Mouse (Mus musculus) kidney, embryonic 14.5 days (tissue): ENCODE measurements around the gene Galnt10. TPM values are rescaled to one million over a fixed set of nuclear protein-coding genes. Genes with fewer than 3 reads are reported as not detected.

Source experiments
- ATAC-seq: fragments of 200-750 bp; cut with Nextera tagmentation; 2 replicates; pipeline ENCODE4 v1.8.0; 2017; ENCODE audit warnings: moderate number of reproducible peaks, mild to moderate bottlenecking, moderate TSS enrichment, moderate library complexity; ENCODE audit not compliant: low FRiP score, low TSS enrichment
- H3K27ac ChIP-seq: fragments of 300-500 bp; sonication (generic); 2 replicates; pipeline ENCODE4 v1.5.1; 2014; ENCODE audit warnings: low read depth, mild to moderate bottlenecking, low read length, moderate library complexity, mixed read lengths
- H3K27me3 ChIP-seq: fragments of 300-500 bp; sonication (generic); 2 replicates; pipeline ENCODE4 v1.6.1; 2014; ENCODE audit warnings: mild to moderate bottlenecking, low read length; ENCODE audit not compliant: control insufficient read depth, insufficient read depth
- H3K36me3 ChIP-seq: fragments of 300-500 bp; sonication (generic); 2 replicates; pipeline ENCODE4 v1.6.1; 2014; ENCODE audit warnings: low read length, mixed read lengths; ENCODE audit not compliant: control insufficient read depth, insufficient read depth
- H3K4me1 ChIP-seq: fragments of 300-500 bp; sonication (generic); 2 replicates; pipeline ENCODE4 v1.6.1; 2014; ENCODE audit warnings: low read length, mixed read lengths; ENCODE audit not compliant: control insufficient read depth, insufficient read depth
- H3K4me2 ChIP-seq: fragments of 300-500 bp; sonication (generic); replicated peaks from 2 replicates; pipeline ENCODE4 v1.6.1; 2014; ENCODE audit warnings: low read depth, mild to moderate bottlenecking, low read length
- H3K4me3 ChIP-seq: fragments of 300-500 bp; sonication (generic); 2 replicates; pipeline ENCODE4 v1.5.1; 2014; ENCODE audit warnings: mild to moderate bottlenecking, low read length
- H3K9ac ChIP-seq: fragments of 300-500 bp; sonication (generic); 2 replicates; pipeline ENCODE4 v1.6.1; 2014; ENCODE audit warnings: low read depth, mild to moderate bottlenecking, low read length, moderate library complexity
- H3K9me3 ChIP-seq: fragments of 300-500 bp; sonication (generic); 2 replicates; pipeline ENCODE4 v1.6.1; 2016; ENCODE audit warnings: low read length; ENCODE audit not compliant: control insufficient read depth
- WGBS: fragments of 180-500 bp; shearing (Covaris S2); extraction: QIAGEN DNeasy Blood & Tissue Kit; methylation state at CpG from one replicate; pipeline ENCODE4 v1.1.7; 2014; 5-methylcytosine and 5-hydroxymethylcytosine counted together
- polyA plus RNA-seq: library from polyadenylated mRNA; unstranded; fragments of >200 nt; fragmentation: Nextera tagmentation; extraction: Ambion mirVana; gene quantifications from 2 replicates; pipeline ENCODE4 v1.2.1, GENCODE M21; 2014

The Galnt10 gene
- polyA plus RNA-seq, 1 experiment from 2014 or later: 13.0 TPM

GRCm38 (mm10) chr11:57646940-57647339 lies 1.7 kb downstream of the Galnt10 start:
- H3K27me3 ChIP-seq: no peaks in the 10 kb centered on the region
- peaks cover 11% of the 10 kb centered on the region; the same call in 1 of the 2 replicates for H3K4me1 ChIP-seq
- H3K9ac ChIP-seq: no peak overlapping the region; the same call in 1 of the 2 replicates
- peak overlapping the region; percentile 10; the same call in 1 of the 2 replicates for H3K4me2 ChIP-seq
- no peak for ATAC-seq
- WGBS: 48% methylated on average over 8 of the region's 8 CpGs
- H3K27ac ChIP-seq: no peak overlapping the region
- H3K4me3 ChIP-seq: no peak overlapping the region; the same call in 1 of the 2 replicates
- H3K36me3 ChIP-seq: no peaks in the 10 kb centered on the region
- no peaks in the 10 kb centered on the region for H3K9me3 ChIP-seq

GRCm38 (mm10) chr11:57647446-57647845 lies 2.2 kb downstream of the Galnt10 start:
- 35% methylated on average over 5 of the region's 5 CpGs for WGBS
- Histone ChIP-seq H3K9ac (no peak overlapping the region), H3K4me3 (no peak overlapping the region), H3K4me1 (peaks cover 14% of the 10 kb centered on the region; the same call in 1 of the 2 replicates), H3K9me3 (no peaks in the 10 kb centered on the region), H3K27me3 (no peaks in the 10 kb centered on the region), H3K4me2 (no peak overlapping the region), H3K27ac (no peak overlapping the region), H3K36me3 (no peaks in the 10 kb centered on the region)
- ATAC-seq: no peak

GRCm38 (mm10) chr11:57648196-57648800 lies 3.1 kb downstream of the Galnt10 start:
- 91% methylated on average over 11 of the region's 11 CpGs for WGBS
- Histone ChIP-seq H3K4me3 (no peak overlapping the region), H3K27me3 (no peaks in the 10 kb centered on the region), H3K4me2 (no peak overlapping the region), H3K9ac (no peak overlapping the region), H3K36me3 (no peaks in the 10 kb centered on the region), H3K4me1 (peaks cover 16% of the 10 kb centered on the region; the same call in 1 of the 2 replicates), H3K9me3 (no peaks in the 10 kb centered on the region), H3K27ac (no peak overlapping the region)
- no peak for ATAC-seq

- H3K36me3 ChIP-seq: no peaks in the 10 kb centered on the region
- H3K9me3 ChIP-seq: no peaks in the 10 kb centered on the region
- no peak for ATAC-seq
- H3K27me3 ChIP-seq: no peaks in the 10 kb centered on the region
- no peak overlapping the region for H3K4me3 ChIP-seq
- no peak overlapping the region for H3K27ac ChIP-seq
- no peak overlapping the region for H3K4me2 ChIP-seq
- WGBS: 57% methylated on average over 4 of the region's 4 CpGs
- H3K9ac ChIP-seq: no peak overlapping the region
- H3K4me1 ChIP-seq: peaks cover 25% of the 10 kb centered on the region; the same call in 1 of the 2 replicates
Measured at GRCm38 (mm10) chr11:57649269-57649668, 4.0 kb downstream of the Galnt10 start.

GRCm38 (mm10) chr11:57649671-57650070 lies 4.4 kb downstream of the Galnt10 start:
- Histone ChIP-seq H3K27me3 (no peaks in the 10 kb centered on the region), H3K4me1 (peaks cover 26% of the 10 kb centered on the region; the same call in 1 of the 2 replicates), H3K4me2 (no peak overlapping the region), H3K27ac (no peak overlapping the region), H3K9ac (no peak overlapping the region), H3K36me3 (no peaks in the 10 kb centered on the region), H3K9me3 (no peaks in the 10 kb centered on the region), H3K4me3 (no peak overlapping the region)
- 69% methylated on average over 10 of the region's 10 CpGs for WGBS
- no peak for ATAC-seq

GRCm38 (mm10) chr11:57650867-57651266 lies 5.6 kb downstream of the Galnt10 start:
- H3K27me3 ChIP-seq: no peaks in the 10 kb centered on the region
- no peak for ATAC-seq
- no peaks in the 10 kb centered on the region for H3K9me3 ChIP-seq
- no peak overlapping the region for H3K27ac ChIP-seq
- peaks cover 38% of the 10 kb centered on the region for H3K4me1 ChIP-seq
- WGBS: 77% methylated on average over 2 of the region's 2 CpGs
- no peak overlapping the region for H3K4me3 ChIP-seq
- H3K4me2 ChIP-seq: no peak overlapping the region
- no peaks in the 10 kb centered on the region for H3K36me3 ChIP-seq
- no peak overlapping the region for H3K9ac ChIP-seq

GRCm38 (mm10) chr11:57651281-57651810 lies 6.1 kb downstream of the Galnt10 start:
- Histone ChIP-seq H3K27me3 (no peaks in the 10 kb centered on the region), H3K9me3 (no peaks in the 10 kb centered on the region), H3K36me3 (no peaks in the 10 kb centered on the region), H3K4me1 (peaks cover 42% of the 10 kb centered on the region), H3K27ac (no peak overlapping the region), H3K4me3 (no peak overlapping the region), H3K9ac (no peak overlapping the region), H3K4me2 (no peak overlapping the region)
- ATAC-seq: no peak
- WGBS: 46% methylated on average over 15 of the region's 15 CpGs

GRCm38 (mm10) chr11:57652206-57652922 lies 7.1 kb downstream of the Galnt10 start:
- Histone ChIP-seq H3K9me3 (no peaks in the 10 kb centered on the region), H3K4me3 (no peak overlapping the region), H3K4me1 (peaks cover 39% of the 10 kb centered on the region), H3K36me3 (no peaks in the 10 kb centered on the region), H3K9ac (no peak overlapping the region), H3K4me2 (no peak overlapping the region), H3K27me3 (no peaks in the 10 kb centered on the region), H3K27ac (no peak overlapping the region)
- WGBS: 62% methylated on average over 23 of the region's 23 CpGs
- ATAC-seq: no peak
